Mouse (Mus musculus) left cerebral cortex, postnatal 14 days (tissue): Measurements from ENCODE around the gene Chl1. TPM values are rescaled to one million over a fixed set of nuclear protein-coding genes. Genes with fewer than 3 reads are reported as not detected.

Experiments
- DNase-seq, 2 experiments: peaks; one replicate each; pipeline ENCODE4 v3.0.0; 2021 to 2022; ENCODE audit warnings: low spot score in 2 of 2, mixed read lengths in 1 of 2
- intact Hi-C: fragments of 180-260 bp; cut with DNase I; formaldehyde crosslinking; loops from one replicate; pipeline ENCODE4 v1.15.1; 2025
- total RNA-seq, 2 experiments: library from RNA; stranded (reverse); gene quantifications; 2 replicates each; pipeline ENCODE4 v1.2.3; 2021

Gene Chl1
- total RNA-seq, 2 experiments from 2014 or later: 164 to 170 TPM

DNA sequence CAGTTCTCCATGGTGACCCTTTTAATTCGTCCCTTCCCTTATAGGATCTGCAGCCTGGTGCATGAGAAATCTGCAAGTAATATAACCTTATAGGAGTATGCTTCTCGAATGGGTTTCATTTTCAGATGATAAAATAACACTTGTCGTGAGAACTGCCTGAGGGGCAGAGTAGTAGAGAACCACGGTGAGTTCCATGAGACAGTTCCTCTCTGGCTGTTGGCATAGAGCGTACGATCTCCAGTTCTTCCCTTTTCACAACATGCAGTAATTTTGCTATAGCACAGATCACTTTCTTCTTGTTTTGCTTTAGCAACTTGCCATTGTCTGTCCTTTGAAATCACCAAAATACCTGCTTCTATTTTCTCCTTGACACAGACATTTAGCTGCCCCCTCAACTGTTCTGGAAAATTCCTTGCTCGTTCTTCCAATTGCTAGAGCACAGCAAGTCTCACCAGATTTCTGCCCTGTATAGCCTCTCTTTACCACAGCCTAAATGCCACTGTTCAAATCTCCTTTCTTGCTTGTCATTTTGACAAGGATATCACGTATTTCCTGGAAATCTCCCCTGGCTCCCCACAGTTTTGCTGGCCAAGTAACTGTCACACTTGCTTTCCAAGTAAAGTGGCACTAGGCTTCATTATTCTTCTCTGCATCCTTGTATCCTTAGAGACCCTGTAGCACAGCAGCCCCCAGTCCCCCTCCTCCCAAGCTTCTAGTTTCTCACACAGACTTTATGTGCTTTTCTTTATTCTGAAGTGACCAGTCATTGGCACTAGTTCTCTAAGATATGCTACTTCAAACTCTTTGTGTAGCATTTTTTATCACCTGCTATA, 16.8 kb downstream of the Chl1 start:
- no peak for DNase-seq
- intact Hi-C loops: no loop called here

DNA sequence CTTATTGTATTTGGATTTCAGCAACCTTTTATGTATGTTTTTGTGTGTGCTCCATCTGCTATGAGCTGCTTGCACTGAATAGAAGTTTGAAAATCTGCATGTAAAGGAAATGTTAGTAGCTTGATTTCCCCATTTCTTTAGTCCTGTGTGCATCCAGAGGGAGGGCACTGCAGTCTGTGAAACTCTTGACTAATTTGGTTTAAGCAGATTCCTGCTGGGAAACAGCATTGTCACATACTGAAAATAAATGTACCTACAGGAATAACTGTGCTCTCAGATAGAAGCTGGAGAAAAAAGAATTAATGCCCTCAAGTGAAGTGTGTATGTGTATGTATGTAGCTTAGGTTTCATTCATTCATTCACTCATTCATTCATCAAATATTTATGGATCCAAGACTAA, 22.7 kb downstream of the Chl1 start:
- intact Hi-C loops: no loop called here

DNA sequence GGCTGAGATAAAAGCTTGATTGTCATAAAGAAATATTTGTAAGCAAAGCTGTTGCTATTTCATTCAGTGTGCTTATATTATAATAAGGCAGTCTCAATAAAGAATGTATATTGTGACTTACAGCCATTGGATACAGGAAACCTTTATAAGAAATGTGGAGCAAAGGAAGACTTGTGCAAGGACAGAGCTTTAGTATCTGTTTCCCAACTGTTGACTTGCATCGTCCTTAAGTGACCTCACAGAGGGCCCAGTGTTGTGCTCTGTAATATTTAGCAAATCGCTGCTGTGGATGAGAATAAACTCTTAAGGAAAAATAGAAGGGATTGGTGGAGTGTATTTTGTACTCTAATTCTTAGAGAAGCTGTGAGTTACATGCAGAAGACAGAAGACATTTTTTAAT, 23.6 kb downstream of the Chl1 start:
- DNase-seq: no peak
- intact Hi-C loops: no loop called here

More for the DNA sequence above, 22.7 kb downstream of the Chl1 start:
- DNase-seq: peak in 1 of 2 experiments; percentile 45

DNA sequence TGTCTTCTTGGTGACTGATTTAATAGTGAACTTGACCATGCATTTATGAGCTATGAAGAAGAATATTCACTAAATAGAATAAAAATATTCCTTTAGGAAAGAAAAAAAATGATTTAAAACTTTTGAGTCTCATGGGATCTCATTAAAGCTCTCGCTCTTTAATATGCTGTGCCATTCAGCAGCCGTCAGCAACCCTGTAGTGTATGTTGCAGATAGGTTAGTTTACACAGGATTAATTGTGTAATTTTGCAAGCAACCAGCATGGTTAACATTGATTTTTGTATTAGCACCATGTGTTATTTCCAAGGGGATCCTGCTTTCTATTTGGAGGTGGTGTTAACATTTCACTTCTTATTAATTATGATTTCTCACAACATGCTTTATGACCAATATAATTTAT, 32.2 kb downstream of the Chl1 start:
- intact Hi-C loops: no loop called here
- no peak for DNase-seq

DNA sequence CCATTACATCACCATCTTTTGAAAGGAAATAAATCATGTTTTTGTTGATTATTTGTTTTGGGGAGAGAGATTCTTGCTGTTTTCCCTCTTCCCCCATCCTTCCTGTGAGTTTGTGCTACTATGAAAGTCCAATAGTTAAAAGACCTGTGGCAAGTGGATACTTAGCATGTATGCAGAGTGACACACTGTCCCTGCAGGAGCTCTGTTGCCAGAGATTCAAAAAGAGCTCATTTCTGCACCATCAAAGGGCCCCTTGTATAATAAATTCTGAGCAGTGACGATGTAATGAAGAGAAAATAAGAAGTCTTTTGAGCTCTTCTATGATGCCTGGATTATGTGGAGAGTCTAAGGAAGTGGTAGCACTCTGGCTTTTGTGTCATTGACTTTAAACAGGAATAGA, 33.4 kb downstream of the Chl1 start:
- DNase-seq: no peak
- intact Hi-C loops: no loop called here

DNA sequence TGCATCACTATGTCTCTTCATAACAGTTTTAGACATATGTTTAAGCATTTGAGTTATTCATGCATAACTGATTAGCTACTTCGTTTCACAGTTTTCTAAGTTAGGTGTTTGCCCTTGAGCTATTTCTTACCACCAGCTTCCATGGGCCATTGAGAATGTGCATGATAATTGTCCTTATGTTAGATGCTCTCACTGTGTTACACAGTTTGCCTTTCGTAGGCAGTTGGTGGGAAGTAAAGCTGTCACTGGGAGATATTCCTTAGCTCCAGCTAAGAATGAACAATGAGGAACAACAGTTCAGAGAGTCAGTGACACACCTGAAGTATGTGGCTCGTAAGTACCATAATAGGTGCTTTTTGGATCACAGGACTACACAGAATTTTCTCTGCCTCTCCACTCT, 35.9 kb downstream of the Chl1 start:
- DNase-seq: no peak
- intact Hi-C loops: no loop called here

DNA sequence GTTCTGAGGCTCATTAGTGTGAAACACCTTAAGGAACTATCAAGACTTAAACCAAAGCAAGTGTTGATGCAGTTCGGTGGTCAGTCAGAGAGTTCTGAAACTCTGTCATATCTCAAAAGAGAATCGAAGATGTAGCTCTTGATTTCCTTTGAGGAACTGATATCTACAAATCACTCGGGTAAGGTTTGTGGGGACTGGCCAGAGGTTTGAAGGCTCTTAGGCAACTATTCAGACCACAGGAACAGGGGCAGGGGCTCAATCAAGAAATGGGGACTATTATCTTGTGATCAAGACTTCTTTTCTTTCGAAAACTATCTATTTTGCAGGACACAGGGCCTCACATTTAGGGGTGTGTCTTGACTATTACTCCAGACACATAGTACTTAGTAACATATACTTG, 39.5 kb downstream of the Chl1 start:
- intact Hi-C loops: no loop called here

DNA sequence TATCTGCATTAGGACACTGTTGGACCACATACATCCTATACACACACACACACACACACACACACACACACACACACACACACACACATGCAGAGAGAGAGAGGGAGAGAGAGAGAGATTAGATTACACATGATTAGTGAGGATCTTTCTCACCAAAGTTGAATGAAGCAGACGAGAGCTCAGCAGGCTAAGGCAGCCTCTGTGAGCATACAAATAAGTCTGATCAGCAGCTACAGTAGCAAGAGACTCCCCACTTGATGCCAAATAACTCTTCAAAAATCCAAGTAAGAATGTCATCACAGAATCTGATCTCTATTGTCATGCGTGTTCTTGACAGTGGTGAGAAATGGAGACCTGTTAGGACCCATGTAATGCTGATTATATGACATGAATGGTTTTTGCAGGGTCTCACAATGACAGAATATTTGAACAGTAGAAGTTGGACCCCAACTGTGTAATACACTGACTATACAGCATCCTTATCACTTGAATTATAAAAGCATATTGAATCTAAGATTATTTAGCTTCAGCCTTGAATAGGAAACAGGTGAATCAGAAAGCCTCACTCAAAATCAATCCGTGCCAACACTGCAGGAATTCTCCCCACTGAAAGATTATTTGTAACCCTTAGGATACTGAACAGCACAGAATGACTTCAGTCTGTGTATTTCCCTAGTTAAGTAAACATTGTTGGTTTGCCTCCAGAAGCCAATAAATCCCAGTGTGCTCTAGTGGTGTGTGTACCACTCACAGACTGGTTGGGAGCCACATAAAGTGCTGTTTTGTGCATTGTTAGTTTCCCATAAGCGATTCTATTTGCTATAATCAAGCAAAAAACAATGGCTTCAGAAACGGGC, 47.9 kb downstream of the Chl1 start:
- DNase-seq: no peak
- intact Hi-C loops: no loop called here

More for the DNA sequence above, 39.5 kb downstream of the Chl1 start:
- DNase-seq: no peak

DNA sequence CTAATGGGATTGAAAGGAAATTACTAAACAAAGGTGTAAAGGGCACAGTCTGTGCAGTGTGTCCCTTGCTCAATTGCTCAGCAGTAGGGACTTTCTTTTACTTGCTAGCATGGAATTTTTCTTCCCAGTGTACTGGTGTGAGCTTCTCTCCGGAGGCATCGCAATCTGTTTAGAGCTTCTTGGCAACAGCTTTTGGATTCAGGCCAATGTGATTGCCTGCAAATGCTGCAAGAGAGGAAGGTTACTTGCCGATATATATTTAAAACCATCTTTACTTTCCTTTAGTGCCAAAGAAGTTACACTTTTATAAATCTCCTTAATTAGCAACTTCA, 48.5 kb downstream of the Chl1 start:
- intact Hi-C loops: no loop called here
- DNase-seq: peak; percentile 64 to 76

DNA sequence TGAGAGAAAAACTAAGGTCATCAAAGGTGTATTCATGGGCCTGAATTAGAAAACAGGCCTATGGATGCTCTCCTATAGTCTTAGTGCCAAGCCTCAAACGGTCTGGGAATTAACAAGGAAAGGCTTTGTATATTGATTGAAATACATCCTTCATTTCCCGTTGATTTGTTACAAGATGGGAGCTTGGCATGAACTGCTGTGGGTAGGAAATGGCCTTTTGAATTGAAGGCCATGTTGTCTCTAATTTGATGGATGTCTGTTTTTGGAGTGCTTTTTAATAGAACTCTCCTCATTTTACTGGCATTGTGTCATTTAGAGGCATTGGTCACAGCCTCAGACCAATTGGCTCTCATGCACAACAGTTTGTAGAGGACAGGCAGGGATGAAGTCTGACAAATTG, 49.0 kb downstream of the Chl1 start:
- intact Hi-C loops: no loop called here
- DNase-seq: no peak

DNA sequence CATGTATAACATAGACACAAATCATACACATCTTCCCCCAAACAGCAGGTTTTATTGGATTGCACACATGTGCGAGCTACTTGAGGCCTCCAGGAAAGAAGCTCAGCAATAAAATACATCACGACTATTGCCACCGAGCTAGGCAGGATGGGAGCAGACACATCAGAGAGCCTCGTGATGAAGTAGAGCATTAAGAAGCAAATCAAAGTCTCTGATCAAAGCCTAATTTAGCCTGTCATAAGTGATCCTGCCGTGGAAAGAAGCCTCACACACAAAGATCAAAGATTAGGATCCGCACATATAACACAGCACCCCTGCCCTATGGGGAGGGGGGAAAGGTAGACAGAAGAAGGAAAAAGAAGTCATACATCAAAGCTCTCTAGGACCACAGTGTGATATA, 54.4 kb downstream of the Chl1 start:
- DNase-seq: no peak
- intact Hi-C loops: no loop called here

DNA sequence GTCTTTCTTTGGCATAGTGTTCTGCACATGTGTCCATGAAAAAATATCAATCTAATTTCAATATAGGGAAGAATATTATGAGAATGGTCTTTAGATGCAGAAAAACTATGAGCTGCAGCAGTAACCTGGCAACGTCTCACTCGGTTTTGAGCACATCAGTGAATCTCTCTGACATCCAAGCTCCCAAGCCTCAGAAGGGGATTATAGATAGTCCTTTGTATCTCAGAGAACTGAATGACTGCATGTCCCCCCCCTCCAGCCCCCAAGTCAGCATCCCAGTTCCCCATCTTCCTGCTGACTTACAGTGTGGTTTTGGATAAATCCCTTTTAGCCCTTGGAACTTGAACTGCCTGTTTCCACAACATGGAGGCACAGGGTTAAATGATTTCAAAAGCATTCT, 56.9 kb downstream of the Chl1 start:
- intact Hi-C loops: no loop called here

DNA sequence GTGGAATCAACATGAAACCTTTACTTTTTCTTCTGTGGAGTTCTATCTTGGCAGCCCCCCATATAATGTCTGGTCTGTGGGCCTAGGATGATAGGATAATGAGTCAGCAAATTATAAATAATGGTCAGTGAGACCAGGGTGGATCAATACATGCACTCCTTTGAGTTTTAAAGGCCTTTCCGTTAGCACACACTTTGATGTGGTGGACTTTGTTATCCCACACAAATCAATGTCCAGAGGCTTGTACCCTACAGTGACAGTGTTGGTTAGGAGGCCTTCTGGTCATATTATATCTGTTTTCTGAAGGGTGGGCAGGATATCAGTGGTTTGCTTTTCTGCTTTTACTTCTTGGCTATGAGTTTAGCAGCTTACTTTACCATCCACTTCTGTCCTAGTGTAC, 62.3 kb downstream of the Chl1 start:
- intact Hi-C loops: no loop called here
- DNase-seq: no peak

More for the DNA sequence above, 56.9 kb downstream of the Chl1 start:
- DNase-seq: no peak

DNA sequence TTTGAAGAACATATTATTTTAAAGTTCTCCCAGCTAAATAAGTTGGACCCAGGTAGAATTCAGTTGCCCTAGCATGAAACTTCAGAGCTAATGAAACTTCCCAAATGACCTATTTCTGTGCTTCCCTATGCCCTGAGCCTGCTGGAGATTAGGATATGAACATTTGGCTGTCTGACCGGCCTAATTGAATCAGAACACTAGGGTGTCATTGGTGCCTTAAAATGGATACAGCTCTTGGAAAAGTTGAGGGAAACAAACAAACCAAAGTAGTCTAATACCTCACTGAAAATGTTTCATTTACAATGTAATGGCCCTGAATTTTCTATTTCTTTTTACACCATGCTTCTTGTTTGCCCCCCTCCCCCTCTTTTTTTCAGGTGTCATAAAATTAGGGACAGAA, 73.8 kb downstream of the Chl1 start:
- intact Hi-C loops: no loop called here
- DNase-seq: no peak

DNA sequence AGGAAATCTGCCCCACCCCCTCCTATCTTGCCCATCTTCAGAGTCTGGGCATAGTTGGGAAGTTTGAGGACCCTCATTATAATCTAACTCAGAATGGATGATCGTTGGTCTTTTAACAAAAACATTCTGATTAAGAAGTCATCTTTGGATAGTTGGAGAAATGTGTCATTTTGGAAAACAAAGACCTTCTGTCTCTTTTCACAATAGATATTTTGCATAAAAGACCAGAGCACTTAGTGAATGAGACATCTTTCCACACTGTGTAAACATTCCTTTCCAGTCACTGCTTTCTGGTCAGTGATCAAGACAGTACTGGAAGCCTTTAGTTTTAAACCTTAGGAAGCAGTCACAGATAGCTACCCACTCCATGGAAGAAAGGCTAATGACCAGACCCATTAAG, 75.3 kb downstream of the Chl1 start:
- intact Hi-C loops: no loop called here
- DNase-seq: no peak

DNA sequence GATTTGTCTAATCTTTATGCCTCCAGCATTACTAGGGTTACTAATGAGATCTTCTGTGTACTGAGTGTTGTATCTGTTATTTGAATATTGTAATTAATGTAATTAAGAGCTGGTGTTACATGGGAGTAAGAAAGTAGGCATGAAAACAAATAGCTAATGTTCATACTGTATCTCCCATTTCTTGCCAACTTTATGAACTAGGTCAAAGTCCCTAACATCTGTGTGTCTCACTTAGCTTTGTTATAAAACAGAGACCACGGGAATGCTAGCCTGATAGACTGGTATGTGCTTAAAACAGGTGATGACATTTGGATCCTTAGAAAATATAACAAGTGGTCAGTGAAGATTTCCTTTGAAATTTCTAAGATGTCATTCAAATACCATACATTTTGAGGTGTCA, 75.7 kb downstream of the Chl1 start:
- intact Hi-C loops: no loop called here
- DNase-seq: no peak

DNA sequence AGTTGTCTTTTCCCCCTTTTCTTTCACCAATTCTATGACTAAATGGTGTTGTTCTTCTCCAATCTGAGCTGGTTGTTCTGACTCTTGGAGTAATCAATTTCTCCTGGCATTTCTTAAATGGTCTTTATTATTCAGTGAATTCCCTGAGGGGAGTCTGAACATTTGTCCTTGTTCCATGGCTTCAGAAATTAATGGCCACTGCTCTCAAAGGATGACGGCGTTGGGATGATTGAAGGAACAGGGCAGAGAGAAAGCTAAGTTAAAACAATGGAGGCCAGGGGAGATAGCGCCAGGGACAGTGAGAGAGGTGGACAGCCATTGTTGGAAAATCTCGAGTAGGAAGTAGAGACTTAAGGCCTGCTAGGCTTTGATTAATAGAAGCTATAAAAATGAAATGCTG, 91.7 kb downstream of the Chl1 start:
- no peak for DNase-seq
- intact Hi-C loops: no loop called here

DNA sequence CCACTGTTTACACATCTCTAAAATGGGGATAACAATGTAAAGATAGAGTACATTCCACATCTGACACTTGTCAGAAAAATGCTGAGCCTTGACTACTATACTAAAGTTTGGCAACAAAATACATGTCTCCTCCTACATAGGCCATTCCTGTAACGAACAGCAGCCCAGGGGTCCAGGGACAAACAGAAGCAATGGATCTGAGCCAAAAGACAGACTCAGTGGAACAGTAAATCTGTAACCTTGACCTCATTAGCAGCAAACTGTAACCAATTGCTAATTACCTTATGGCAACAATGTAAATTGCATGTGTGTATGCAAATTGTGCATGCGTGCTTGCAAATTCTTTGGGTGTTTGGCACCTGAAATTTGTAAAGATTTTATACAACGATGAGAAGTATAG, 100.3 kb downstream of the Chl1 start:
- intact Hi-C loops: no loop called here
- DNase-seq: no peak

DNA sequence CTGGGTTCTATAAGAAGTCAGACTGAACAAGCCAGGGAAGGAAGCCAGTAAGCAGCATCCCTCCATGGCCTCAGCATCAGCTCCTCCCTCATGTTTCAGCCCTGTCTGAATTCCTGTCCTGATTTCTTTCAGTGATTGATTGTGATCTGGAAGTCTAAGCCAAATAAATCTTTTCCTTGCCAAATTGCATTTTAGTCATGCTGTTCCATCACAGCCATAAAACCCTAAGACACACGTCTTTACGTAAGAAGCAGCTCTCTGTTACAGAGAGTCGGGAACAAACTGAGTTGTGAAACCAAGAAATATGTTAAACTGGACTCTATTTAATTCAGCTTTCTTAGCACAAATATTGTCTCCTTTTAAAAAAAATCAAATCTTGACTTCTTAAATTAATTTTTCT, 102.2 kb downstream of the Chl1 start:
- no peak for DNase-seq
- intact Hi-C loops: no loop called here

DNA sequence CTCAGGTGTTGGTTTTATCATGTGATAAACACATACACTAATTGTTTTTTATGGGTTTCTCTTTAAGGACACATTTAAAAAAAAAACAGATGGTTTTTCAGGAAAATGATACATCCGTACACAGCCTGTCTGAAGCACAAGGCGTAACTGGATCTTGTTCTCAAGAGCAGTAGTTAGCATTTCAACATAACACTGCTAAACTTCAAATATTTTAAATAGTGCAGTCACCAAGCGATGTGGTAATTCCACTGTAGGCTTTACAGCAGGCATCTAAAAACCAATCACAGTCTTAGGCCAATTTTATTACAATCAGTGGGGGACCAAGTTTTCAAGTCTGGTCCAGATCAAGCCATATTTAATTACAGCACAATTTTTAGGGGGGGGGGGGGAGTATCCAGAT, 103.3 kb downstream of the Chl1 start:
- intact Hi-C loops: no loop called here

More for the DNA sequence above, 103.3 kb downstream of the Chl1 start:
- peak in 1 of 2 experiments; percentile 22 for DNase-seq
